Mouse (Mus musculus): ENCODE results near the gene Gpr15.

Gene Gpr15

GRCm38 (mm10) chr16:58701779-58702178 is 17.1 kb downstream of the Gpr15 start:
- no peak for DNase-seq

DNA sequence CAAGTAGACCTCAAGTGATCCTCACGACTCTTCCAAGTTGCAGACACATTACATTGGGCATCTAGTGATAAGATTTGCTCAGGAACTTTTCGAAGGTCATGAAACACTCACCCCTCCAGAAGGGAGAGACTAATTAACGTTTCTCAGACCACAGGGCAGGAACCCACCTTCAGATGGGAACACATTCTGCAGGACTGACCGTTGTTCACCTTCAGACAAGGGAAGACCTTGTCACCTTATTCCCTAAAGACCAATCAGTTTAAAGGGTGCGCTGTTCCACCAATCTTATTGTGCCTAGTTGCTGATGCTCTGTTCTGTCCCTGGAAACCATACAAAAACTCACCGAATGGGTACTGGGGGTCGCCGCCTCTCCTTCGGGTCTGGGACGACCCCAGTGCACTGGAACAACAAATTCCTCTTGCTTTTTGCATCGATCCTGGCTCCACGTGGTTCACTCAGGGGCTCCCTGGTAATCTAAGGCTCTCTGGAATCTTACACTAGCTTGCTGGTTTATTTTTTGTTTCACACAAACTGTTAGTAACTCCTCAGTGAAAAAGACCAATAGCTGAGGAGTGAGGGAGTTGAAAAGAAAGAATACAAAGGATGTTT is 17.9 kb downstream of the Gpr15 start:
- no peak for DNase-seq

GRCm38 (mm10) chr16:58700174-58700573 is 18.7 kb downstream of the Gpr15 start:
- DNase-seq: no peak

DNA sequence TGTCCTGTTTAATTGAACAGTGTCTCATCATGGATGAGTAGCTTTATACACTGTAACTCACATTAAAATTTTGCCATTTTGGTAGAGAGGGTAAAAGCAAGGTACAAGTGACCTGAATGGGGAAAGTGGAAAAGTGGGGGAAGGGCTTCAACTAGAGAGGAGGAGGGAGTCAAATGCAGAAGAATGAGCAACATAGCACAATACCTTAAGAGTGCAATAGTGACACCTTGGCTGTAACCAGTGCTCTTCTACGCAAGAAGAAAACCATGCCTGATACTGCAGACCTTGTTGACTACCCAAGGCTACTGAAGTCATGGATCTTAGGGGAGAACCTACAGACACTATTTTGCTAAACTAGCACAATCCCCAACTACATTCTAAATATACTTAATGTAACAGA is 21.6 kb downstream of the Gpr15 start:
- DNase-seq: no peak

DNA sequence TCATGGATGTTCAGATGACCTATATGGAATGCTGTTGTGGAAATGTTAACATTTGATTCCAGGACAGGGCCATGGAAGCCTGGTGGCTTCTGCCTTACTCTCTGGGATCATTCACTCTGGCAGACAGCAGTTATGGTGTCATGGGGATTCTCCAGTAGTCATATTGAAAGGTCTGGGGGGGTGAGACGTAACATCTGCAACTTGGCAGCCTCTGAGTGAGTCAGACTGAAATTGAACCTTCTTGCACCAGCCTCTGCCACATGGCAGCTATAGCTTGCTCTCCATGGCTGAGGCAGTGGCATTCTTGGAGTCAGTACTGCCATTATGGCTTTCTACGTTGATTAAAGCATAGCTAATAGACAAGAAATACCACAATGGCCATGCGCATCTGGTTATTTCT is 22.1 kb downstream of the Gpr15 start:
- DNase-seq: no peak

DNA sequence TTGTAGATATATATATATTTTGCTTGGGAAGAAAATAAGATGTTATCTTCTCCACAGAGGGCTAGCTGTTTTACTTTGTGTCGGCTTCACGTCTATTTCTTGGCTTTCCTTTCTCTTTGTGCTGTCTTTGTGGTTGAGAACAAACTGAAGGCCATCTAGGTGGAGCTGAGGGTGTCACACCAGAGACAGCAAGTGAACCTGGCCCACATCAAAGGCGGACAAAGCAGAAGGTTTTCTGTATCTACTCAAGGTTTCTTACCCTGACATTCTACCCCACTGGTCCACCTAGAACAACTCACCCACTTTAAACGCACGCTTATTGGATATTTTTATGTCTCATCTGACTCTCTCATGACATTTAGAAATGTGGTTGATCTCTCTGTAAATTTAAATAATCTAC is 24.8 kb downstream of the Gpr15 start:
- DNase-seq: no peak

- DNase-seq: no peak
Observed at GRCm38 (mm10) chr16:58690322-58690732, 28.5 kb downstream of the Gpr15 start.

GRCm38 (mm10) chr16:58689555-58690169 is 29.2 kb downstream of the Gpr15 start:
- DNase-seq: no peak

- DNase-seq: no peak
Observed at GRCm38 (mm10) chr16:58688534-58688933, 30.3 kb downstream of the Gpr15 start.

DNA sequence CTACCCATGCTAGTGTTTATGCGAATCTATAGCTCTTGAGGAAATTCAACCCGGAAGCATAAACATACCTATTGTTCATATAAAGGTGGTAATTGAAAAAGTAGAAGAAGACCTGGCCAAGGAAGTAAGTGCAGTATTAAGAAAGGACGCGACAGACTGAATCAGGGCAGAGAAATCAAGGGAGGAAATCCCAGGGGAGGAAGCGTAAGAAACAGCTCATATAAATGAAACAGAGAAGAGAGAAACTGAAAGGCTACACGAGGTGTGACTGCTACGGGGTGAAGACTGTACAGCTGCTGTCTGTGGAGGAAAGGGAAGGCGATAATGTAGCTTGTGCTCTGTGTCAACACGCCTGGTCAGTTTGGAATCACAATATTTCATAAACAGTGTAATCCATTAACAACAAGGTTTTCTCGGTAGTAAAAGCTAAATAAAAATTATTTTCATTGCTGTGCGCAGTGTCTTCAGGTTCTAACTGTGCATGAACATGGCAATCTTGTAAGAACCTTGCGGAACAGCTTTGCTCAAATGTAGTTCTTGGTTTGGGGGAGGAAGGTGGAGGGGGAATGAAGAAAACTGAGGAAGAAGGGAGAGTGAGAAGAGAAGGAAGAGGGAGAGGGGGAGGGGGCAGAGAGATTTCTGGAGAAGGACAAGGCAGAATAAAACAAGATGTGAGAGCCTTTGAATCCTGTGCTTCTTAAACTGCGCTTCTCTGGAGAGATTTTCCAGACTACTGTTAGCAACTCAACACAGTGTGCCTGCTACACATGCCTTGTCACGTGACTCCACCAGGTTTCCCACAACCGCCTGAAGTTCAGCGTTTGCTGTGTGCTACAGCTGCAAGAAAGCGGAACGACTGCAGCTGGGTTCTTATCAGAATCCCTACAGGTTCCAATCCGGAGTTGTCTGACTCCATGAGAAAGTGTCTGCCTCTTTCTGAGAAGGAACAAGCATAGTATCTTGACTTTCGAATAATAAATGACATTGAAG is 33.0 kb downstream of the Gpr15 start:
- DNase-seq: no peak

DNA sequence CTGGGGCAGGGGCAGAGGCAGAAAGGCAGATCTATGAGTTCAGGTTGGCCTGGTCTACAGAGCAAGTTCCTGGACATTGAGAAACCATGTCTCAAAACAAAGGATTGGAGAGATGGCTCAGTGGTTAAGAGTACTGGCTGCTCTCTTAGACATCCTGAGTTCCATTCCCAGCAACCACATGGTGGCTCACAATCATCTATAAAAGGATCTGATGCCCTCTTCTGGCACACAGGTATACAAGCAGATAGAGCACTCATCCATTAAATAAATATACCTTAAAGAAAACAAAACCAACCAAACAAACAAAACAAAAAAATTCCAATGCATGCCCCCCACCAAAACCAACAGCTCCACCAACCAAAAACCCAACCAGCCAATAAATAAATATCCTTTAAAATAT is 34.3 kb downstream of the Gpr15 start:
- no peak for DNase-seq

GRCm38 (mm10) chr16:58683911-58684310 is 35.0 kb downstream of the Gpr15 start:
- no peak for DNase-seq

GRCm38 (mm10) chr16:58682870-58683269 is 36.0 kb downstream of the Gpr15 start:
- DNase-seq: no peak

DNA sequence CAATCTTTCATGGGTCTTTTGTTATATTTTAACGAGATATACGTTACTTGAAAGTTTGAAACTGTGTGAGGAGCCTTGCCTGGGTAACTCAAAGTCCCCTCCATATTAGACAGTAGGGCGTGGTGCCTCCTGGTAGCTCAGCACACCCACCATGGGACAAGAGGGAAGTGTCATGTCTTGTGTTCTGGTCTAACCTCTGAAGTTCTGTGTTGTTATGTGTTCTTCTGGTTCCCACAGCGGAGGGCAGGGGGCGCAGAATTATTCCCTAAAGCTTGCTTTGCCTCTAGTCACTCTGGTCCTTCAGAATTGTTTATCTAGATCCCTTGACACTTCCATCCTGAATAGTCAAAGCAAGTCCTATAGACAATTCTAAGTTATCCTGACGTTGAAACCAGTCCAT is 36.8 kb downstream of the Gpr15 start:
- DNase-seq: no peak

- DNase-seq: no peak
Observed at GRCm38 (mm10) chr16:58678660-58679059, 40.2 kb downstream of the Gpr15 start.

DNA sequence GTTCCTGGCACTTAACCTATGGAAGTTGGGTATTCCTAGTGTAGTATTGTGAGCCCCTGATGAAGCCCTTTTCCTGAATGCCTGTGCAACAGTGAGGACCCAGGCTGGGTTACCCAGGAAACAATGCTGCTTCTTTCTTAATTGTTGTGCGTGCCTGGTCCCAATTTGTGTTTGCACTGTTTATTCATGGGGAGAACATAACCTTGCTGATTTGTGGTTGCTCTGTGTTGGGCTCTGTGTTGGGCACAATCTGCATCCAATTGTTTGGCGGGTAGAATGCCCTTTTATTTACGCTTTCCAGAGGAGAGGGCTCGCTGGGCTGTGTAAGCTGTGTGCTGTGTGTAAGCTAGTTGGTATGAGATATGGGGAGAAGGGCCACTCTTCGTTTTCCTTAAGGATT is 41.4 kb downstream of the Gpr15 start:
- DNase-seq: no peak

GRCm38 (mm10) chr16:58676633-58677032 is 42.2 kb downstream of the Gpr15 start:
- DNase-seq: no peak

GRCm38 (mm10) chr16:58676156-58676555 is 42.7 kb downstream of the Gpr15 start:
- no peak for DNase-seq

DNA sequence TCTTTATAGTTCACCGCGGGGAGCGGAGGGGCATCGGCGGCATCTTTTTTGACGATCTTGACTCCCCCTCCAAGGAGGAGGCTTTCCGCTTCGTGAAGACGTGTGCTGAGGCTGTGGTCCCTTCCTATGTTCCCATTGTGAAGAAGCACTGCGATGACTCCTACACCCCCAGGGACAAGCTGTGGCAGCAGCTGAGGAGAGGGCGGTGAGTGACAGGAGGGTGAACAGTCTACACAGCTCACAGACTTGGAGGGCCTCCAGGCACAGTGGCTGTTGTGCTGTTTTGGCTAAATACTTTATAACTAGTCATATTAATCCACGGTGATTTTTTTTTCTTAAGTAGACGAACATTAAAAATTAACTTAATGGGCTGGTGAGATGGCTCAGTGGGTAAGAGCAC is 43.6 kb downstream of the Gpr15 start:
- DNase-seq: no peak

DNA sequence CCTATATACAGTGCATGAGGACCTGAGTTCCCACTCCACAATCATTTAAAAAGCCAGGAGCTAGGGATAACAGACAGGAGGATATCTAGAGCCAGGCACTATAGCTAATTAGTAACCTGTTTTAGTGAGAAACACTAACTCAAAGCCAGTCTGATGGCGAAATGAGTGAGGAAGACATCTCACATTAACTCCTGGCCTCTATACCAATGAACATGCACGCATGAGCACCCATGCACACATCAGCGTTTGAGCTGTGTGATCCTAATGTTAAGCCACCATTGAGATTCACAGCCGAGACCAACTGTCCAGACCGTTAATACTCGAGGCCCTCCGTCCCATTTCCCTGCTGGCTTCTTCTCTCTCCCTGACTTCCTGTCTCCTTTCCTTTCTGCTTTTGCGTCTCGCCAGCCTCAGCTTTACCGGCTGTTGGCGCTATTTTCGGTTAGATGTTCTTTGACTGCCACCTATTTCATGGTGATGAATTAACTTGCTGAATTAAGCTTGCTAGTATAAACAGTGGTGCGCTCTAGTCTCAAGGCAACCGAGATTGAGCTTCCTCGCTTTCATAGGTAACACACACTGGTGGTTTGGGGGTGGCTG is 45.0 kb downstream of the Gpr15 start:
- DNase-seq: no peak

DNA sequence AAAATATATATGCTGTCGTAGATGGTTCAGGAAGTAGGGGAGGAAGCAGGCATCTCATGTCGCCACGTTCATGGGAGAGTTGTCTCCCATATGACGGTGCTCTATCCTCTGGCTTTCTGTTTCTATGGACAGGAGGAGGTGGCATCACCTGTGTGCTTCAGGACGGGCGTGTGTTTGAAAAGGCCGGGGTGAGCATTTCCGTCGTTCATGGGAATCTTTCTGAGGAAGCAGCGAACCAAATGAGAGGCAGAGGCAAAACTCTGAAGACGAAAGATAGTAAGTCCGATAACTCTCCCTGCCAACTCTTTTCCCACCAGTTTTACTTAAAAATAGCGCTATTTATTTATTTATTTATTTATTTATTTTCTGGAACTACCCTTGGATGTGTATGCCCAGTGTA is 46.5 kb downstream of the Gpr15 start:
- no peak for DNase-seq

DNA sequence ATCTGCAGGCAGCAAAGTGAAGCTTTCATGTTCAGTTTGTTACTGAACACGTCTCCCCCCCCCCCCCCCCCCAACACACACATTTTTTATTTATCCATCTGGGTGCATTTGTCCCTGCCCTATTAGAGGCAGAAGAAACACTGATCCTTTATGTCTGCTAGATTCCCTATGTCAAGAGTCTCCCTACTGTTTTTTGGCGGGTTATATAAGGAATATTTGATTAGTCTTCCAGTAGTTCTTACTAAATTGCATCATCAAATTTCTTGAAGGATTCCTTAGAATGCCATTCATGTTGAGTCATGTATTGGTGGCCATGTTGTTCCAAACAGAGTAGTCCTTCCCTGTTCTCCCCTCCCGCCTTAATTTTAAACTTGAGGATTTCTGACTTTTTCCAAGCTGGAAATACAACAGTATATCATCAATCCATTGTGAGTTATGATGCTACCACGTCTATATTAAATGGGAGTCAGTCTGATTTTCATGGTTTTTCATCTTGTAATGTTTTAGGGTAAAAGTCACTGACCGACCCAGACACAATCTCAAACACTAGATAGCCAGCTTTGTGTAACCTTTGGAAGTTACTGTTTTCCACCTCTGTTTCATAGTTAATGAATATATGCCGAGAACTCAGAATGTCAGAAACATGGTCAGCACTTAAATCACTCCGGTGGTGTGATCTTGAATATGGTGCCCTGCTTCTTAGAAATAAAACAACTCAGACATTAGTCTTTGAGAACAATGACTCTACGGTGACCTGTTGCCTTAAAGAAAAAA is 47.5 kb downstream of the Gpr15 start:
- no peak for DNase-seq

- no peak for DNase-seq
Observed at GRCm38 (mm10) chr16:58670643-58671042, 48.2 kb downstream of the Gpr15 start.
